Mouse (Mus musculus): ENCODE measurements around the gene C4bp. TPM values are rescaled to one million over a fixed set of nuclear protein-coding genes. Genes with fewer than 3 reads are reported as not detected.

The C4bp gene
- polyA plus RNA-seq, 1 experiment from 2014 or later: not detected

DNA sequence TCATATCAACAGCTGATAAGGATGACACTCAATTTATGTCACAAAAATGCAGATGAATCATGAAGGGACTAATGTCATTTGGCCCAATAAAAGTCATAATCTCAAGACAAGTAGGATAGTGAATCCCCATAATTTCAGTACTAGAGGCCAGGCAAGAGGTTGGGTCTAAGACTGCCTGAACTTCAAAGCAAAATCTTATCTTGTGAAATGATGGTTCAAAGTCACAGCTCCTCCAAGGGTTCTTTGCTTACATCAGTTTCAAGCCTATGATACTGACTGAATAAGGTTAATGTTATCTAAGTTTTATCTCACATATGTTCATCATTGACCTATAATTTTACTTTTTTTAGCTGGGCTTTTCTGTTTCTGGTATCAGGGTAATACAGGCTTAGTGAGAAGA lies 20.5 kb downstream of the C4bp start:
- no peak overlapping the region for H3K4me3 ChIP-seq
- H3K9me3 ChIP-seq (replicated peaks): no peaks in the 10 kb centered on the region
- no peaks in the 10 kb centered on the region for H3K4me1 ChIP-seq
- H3K36me3 ChIP-seq: no peaks in the 10 kb centered on the region
- no peak for DNase-seq (ENCODE audit: low spot score)
- H3K27me3 ChIP-seq (ENCODE audit: low read depth, poor library complexity, severe bottlenecking): no peaks in the 10 kb centered on the region
- H3K27ac ChIP-seq: no peak overlapping the region

DNA sequence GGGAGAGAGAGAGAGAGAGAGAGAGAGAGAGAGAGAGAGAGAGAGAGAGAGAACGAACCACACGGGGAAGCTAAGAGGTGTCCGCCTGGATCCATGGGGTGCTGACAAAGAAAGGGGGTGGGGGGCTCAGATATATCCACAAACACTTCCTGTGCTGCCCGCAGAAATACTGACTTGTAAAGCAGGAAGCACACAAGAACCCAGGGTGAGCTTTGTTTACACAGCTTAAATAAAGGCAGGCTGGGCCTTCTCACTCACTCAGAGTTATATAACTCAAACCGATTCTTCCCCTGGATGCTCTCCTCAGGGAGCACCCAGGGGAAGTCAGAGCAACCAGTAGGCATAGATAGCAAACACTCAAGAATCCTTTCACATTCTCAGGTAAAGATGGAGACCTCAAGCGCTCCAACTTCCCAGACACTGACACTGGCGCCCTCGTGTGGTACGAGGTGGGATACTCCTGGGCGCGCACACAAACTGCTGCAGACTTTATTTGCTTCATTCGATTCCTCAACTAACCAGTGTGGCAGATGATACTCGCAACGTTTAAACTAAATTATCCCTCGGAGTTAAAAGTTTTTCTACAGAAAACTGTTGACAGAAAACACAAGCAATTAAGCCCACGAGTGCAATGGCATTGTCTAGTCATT lies 27.5 kb downstream of the C4bp start:
- 38% methylated on average over 16 of the region's 16 CpGs for WGBS
- no peaks in the 10 kb centered on the region for H3K9me3 ChIP-seq (replicated peaks)
- no peaks in the 10 kb centered on the region for H3K36me3 ChIP-seq
- H3K4me3 ChIP-seq: no peak overlapping the region
- H3K27me3 ChIP-seq (ENCODE audit: low read depth, poor library complexity, severe bottlenecking): no peaks in the 10 kb centered on the region
- no peak overlapping the region for H3K27ac ChIP-seq
- H3K4me1 ChIP-seq: no peaks in the 10 kb centered on the region
- DNase-seq (ENCODE audit: low spot score): peak; percentile 85

GRCm38 (mm10) chr1:130633316-130633715 lies 28.1 kb downstream of the C4bp start:
- no peaks in the 10 kb centered on the region for H3K36me3 ChIP-seq
- no peaks in the 10 kb centered on the region for H3K4me1 ChIP-seq
- no peaks in the 10 kb centered on the region for H3K9me3 ChIP-seq (replicated peaks)
- no peak overlapping the region for H3K4me3 ChIP-seq
- no peaks in the 10 kb centered on the region for H3K27me3 ChIP-seq (ENCODE audit: low read depth, poor library complexity, severe bottlenecking)
- no peak overlapping the region for H3K27ac ChIP-seq
- WGBS: 87% methylated on average over 8 of the region's 8 CpGs
- DNase-seq (ENCODE audit: low spot score): no peak

- H3K27me3 ChIP-seq (ENCODE audit: low read depth, poor library complexity, severe bottlenecking): no peaks in the 10 kb centered on the region
- no peaks in the 10 kb centered on the region for H3K9me3 ChIP-seq (replicated peaks)
- H3K4me1 ChIP-seq: no peaks in the 10 kb centered on the region
- H3K36me3 ChIP-seq: no peaks in the 10 kb centered on the region
- no peak for DNase-seq (ENCODE audit: low spot score)
- no peak within 1 kb of the TSS for H3K27ac ChIP-seq
- no peak within 1 kb of the TSS for H3K4me3 ChIP-seq
- WGBS: 92% methylated on average over 2 of the region's 2 CpGs
Measured at GRCm38 (mm10) chr1:130629521-130629920, 31.9 kb downstream of the C4bp start, which contains the start of gene Zp3r. TSS of gene Zp3r (minus strand) at chr1:130629621.

GRCm38 (mm10) chr1:130596291-130596690 lies 65.1 kb downstream of the C4bp start:
- 90% methylated on average over 2 of the region's 2 CpGs for WGBS
- Histone ChIP-seq H3K4me1 (no peaks in the 10 kb centered on the region), H3K4me3 (no peak overlapping the region)

GRCm38 (mm10) chr1:130588659-130589058 lies 72.8 kb downstream of the C4bp start:
- Histone ChIP-seq H3K27me3 (ENCODE audit: low read depth, poor library complexity, severe bottlenecking) (no peaks in the 10 kb centered on the region), H3K27ac (no peak overlapping the region), H3K9me3 (replicated peaks) (no peaks in the 10 kb centered on the region), H3K4me3 (no peak overlapping the region), H3K4me1 (no peaks in the 10 kb centered on the region), H3K36me3 (no peaks in the 10 kb centered on the region)
- 89% methylated on average over 9 of the region's 9 CpGs for WGBS
- DNase-seq (ENCODE audit: low spot score): no peak

More at GRCm38 (mm10) chr1:130596291-130596690, 65.1 kb downstream of the C4bp start:
- Histone ChIP-seq H3K36me3 (no peaks in the 10 kb centered on the region), H3K9me3 (replicated peaks) (no peaks in the 10 kb centered on the region), H3K27me3 (ENCODE audit: low read depth, poor library complexity, severe bottlenecking) (no peaks in the 10 kb centered on the region), H3K27ac (no peak overlapping the region)
- no peak for DNase-seq (ENCODE audit: low spot score)

Other genes with a start within 250 kb of the C4bp start
- gene Cd55b, start 238.6 kb downstream of the C4bp start, polyA plus RNA-seq (2016; fragmentation: Nextera tagmentation; extraction: Ambion mirVana): not detected in 2 replicates
- gene Cd55, start 198.9 kb downstream of the C4bp start, polyA plus RNA-seq (2016; fragmentation: Nextera tagmentation; extraction: Ambion mirVana): 1.7 and 1.9 TPM in 2 replicates
- gene Zp3r, start 32.0 kb downstream of the C4bp start, polyA plus RNA-seq (2016; fragmentation: Nextera tagmentation; extraction: Ambion mirVana): not detected in 2 replicates
- not detected in 2 replicates for gene Gm29427, start 54.2 kb upstream of the C4bp start, polyA plus RNA-seq (2016; fragmentation: Nextera tagmentation; extraction: Ambion mirVana)
- gene Yod1, start 55.7 kb upstream of the C4bp start, polyA plus RNA-seq (2016; fragmentation: Nextera tagmentation; extraction: Ambion mirVana): 6.0 and 8.2 TPM in 2 replicates
- gene Pfkfb2, start 67.6 kb upstream of the C4bp start, polyA plus RNA-seq (2016; fragmentation: Nextera tagmentation; extraction: Ambion mirVana): 3.4 and 5.1 TPM in 2 replicates
- gene AA986860, start 70.3 kb upstream of the C4bp start, polyA plus RNA-seq (2016; fragmentation: Nextera tagmentation; extraction: Ambion mirVana): 0.23 and 0.38 TPM in 2 replicates
- not detected in 2 replicates for gene Fcamr, start 139.3 kb upstream of the C4bp start, polyA plus RNA-seq (2016; fragmentation: Nextera tagmentation; extraction: Ambion mirVana)
- gene Pigr, start 165.1 kb upstream of the C4bp start, polyA plus RNA-seq (2016; fragmentation: Nextera tagmentation; extraction: Ambion mirVana): not detected in 2 replicates
- 0.33 and 0.69 TPM in 2 replicates for gene Fcmr, start 204.0 kb upstream of the C4bp start, polyA plus RNA-seq (2016; fragmentation: Nextera tagmentation; extraction: Ambion mirVana)
- gene Il24, start 225.8 kb upstream of the C4bp start, polyA plus RNA-seq (2016; fragmentation: Nextera tagmentation; extraction: Ambion mirVana): not detected in 2 replicates
- gene Il20, start 249.8 kb upstream of the C4bp start, polyA plus RNA-seq (2016; fragmentation: Nextera tagmentation; extraction: Ambion mirVana): not detected in 2 replicates

All from limb, embryonic 10.5 days (tissue).